Mouse (Mus musculus): ENCODE results near the gene Tmem14a. TPM values are rescaled to one million over a fixed set of nuclear protein-coding genes. Genes with fewer than 3 reads are reported as not detected.

Gene Tmem14a
- polyA plus RNA-seq, 1 experiment = 23.9 TPM

Other genes with a start within 250 kb of the Tmem14a start
- gene Tram2, start 139.3 kb upstream of the Tmem14a start, polyA plus RNA-seq (2012; rRNA removed) = 9.6 and 9.9 TPM in 2 replicates
- 78.5 and 112 TPM in 2 replicates for gene Gsta3, start 22.0 kb downstream of the Tmem14a start, polyA plus RNA-seq (2012; rRNA removed)
- 0.15 TPM in 2 replicates for gene Khdc1a, start 131.1 kb downstream of the Tmem14a start, polyA plus RNA-seq (2012; rRNA removed)
- gene Khdc1c, start 149.8 kb downstream of the Tmem14a start, polyA plus RNA-seq (2012; rRNA removed) = 0.03 and 0.04 TPM in 2 replicates
- not detected in 2 replicates for gene Khdc1b, start 165.0 kb downstream of the Tmem14a start, polyA plus RNA-seq (2012; rRNA removed)

Data from urinary bladder, adult 2 months (tissue).